Mouse (Mus musculus): ENCODE data around the gene Arhgef38.

GRCm38 (mm10) chr3:133163913-133164406, 70.8 kb downstream of the Arhgef38 start:
- no peak for TF ChIP-seq HCFC1 (IDR thresholded peaks at IDR 0.05; ENCODE audit: borderline replicate concordance, insufficient read depth, low read length)
- no peak for TF ChIP-seq ZC3H11A (IDR thresholded peaks at IDR 0.05; ENCODE audit: borderline replicate concordance, low read depth, low read length)
